Mouse (Mus musculus) frontal cortex, postnatal 36 days (tissue): ENCODE data around the gene Prm2.

ENCODE experiments used
- DNase-seq, 2 experiments: peaks; one replicate each; pipeline ENCODE4 v3.0.0; 2022; ENCODE audit warnings: low spot score in 2 of 2

Prm2 gene

GRCm38 (mm10) chr16:10776322-10776721 lies 19.6 kb downstream of the Prm2 start:
- no peak for DNase-seq

DNA sequence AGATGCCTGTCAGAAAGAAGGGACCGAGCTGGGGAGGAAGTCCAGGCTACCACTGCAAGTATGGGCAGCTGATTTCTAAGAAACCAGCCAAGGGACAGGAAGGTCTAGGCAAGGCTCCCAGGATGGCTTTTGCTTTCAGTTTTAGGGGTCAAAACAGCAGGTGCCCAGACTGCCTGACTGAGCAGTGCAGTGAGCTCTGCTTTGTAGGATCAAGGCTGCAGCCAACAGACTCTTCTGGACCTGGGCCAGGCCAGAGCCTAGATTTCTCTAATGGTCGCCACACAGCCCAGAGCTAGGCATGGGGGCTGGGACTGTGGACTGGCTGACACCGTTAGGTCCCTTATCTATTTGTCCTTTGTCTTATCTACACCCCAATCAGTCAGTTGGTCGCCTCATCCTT lies 21.2 kb downstream of the Prm2 start:
- no peak for DNase-seq

DNA sequence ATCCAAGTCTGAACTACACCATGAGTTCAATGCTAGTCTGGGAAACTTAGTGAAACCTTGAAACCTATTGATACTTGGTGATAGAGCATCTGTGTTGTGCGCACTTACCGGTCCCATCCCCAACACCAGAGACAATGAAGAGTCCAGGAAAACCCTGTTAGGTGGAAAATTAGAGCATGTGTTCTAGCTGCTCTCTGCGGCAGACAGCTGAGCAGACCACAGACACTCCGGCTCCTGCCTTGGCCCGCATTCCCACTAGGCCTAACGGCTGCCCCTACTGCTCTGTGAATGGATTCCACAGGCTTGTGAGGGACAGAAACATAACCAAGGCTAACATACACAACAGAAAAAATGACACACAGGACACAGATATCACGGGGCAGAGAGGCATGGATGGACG lies 22.4 kb downstream of the Prm2 start:
- no peak for DNase-seq

DNA sequence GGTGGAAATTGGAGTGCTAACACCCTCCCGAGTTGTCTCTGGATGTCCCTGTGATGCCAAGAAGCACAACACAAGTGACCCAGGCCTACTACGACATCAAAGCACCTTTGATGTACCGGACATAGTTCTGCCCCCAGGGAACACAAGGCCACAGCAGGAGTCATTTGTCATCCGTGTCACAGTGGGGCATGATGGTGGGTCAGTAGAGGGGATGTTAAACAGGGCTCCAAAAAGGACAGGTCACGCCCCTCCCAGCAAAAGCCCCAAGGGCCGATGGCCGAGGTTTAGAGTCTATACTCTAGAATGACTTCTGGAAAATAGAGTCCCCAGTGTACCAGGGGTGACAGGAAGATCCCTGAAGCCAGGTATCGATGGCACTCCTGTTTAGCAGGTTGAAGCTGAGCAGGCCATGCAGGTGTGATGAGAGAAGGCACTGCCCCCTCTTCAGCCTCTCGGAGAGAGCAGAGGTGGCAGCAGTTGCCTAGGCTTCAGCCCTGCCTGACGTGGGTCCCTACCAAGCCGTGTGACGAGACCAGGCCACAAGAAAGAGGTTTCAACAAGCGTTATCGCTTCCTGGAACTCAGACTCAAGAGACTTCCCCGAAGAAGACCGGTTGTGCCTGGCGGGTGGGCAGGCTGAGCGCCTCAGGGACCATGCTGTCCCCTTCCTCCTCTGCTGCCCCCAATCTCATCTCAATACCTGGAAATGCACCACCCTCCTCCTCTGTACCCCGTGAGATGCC lies 24.0 kb downstream of the Prm2 start:
- no peak for DNase-seq

- DNase-seq, result no peak
Measured at GRCm38 (mm10) chr16:10770531-10771325, 25.2 kb downstream of the Prm2 start.

DNA sequence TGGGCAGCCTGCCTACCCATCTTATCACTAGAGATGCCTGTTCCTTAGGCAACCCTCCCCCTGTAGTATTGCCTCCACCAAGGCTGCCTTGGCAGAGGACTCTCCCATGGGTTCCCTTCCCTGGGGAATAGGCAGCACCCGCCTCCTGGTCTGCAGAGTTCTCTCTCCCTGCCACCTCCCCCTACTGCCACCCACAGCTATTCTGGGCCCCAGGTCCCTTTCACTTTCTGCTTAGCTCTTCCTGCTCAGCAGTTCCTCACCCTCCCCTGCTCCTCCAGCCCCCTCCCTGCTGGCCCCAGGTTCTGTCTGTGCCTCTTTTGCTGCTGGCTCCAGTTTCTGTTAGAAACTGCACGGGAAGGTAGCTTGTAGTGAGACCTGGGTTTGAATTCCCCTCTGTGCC lies 26.3 kb downstream of the Prm2 start:
- peak; percentile 25 to 39 for DNase-seq

GRCm38 (mm10) chr16:10768821-10769220 lies 27.1 kb downstream of the Prm2 start:
- DNase-seq, result no peak

- peak; percentile 46 to 69 for DNase-seq
Measured at GRCm38 (mm10) chr16:10767158-10767557, 28.8 kb downstream of the Prm2 start.

GRCm38 (mm10) chr16:10764323-10764722 lies 31.6 kb downstream of the Prm2 start:
- DNase-seq, result no peak

DNA sequence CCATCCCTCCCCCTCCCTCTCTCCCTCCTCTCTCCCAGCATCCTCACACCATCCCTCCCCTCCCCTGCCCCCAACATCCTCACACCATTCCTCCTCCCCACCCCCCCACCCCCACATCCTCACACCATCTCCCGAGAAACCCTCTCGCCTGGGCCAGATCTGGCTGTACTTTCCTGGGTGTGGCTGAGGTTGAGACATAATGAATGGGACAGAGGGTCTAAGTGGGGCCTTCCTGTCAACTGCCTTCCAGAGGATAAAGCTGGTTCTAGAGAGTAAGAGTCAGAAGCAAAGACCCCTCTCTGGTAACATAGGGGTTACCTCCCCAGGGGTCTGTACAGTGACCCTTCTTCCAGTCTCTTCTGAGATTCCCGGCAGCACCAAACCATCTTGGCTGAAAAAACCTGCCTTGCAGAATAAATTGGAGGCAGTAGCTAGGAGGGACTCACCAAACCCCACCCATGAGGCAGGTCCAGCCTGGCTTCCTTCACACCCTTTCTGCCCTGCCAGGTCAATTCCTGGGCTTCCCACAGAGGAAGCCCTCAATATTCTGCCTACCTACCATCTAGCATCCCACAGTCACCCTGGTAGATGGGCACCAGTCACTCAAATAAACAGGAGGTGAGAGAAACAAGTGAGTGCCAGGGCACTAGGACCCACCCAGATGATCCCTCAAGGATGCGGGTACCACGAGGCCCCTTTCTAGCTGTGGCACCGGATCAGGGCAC lies 32.2 kb downstream of the Prm2 start:
- DNase-seq, result no peak

GRCm38 (mm10) chr16:10762569-10763180 lies 33.3 kb downstream of the Prm2 start:
- no peak for DNase-seq

DNA sequence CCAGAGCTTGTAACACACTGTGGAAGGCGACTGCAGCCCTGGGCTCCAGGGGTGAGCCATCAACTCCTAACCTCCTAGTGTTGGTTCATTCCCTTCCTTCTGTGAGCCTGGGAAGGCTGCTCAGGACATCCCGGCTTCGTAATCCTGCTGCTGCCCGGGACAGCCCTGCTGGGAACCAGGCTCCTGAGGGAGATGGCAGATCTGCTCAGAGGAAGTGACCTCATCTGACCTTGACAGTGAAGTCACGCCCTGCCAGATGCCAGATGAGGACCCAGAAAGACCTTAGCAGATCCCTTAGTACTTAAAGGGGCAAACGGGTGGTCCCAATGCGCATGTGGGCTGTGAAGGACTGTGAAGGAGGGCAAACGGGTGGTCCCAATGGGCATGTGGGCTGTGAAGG lies 34.8 kb downstream of the Prm2 start:
- no peak for DNase-seq

DNA sequence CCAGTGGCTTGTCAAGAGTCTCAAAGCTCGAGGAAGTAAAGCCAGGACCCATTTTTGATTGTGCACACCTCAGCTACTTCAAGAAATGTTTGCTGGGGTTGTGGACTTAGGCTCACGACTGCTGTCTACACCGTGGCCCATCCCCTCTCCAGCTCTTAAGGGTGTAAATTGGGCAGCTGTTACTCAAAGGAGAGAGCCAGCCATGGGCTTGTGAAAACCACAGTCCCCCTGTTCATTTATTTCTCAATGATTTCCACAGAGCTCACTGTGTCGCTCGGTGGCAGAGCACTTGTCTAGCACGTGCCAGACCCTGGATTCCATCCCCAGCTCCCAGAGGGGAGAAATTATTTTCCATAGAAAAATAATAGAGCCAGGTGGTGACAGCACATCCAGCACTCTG lies 39.8 kb downstream of the Prm2 start:
- no peak for DNase-seq

DNA sequence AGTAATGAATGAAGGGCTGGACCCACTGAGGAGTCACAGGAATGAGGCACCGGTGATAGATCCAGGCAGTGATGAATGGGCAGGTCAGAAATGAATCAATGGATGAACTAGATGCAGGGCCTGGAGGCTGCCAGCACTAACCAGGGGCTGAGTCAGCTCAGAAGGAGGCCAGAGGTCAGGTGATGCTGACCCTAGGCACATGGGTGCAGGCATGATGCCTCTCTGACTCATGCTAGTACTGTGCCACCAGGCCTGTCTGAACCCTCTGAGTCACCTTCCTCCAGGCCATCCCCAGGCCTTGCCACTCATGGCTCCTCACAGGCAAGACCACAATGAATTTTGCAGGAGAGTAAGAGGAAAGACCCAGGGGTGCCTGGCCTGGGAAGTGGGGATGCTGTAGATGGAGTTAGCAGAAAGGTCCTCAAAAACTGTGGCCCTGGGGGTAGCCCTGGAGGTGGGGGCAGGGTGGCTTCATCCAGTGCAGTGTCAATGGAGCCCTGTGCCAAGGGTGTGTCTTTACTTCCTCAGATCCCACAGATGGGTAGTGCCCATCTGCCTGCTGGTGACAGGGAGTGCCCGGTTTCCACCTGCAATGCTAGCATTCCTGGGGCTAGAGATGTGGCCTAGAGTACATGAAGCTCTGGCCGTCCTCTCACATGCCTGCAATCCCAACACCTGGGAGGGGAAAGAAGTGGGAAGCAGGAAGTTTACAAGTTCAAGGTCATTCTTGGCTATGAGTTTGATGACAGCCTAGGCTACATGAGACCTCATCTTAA lies 41.2 kb downstream of the Prm2 start:
- DNase-seq, result no peak

DNA sequence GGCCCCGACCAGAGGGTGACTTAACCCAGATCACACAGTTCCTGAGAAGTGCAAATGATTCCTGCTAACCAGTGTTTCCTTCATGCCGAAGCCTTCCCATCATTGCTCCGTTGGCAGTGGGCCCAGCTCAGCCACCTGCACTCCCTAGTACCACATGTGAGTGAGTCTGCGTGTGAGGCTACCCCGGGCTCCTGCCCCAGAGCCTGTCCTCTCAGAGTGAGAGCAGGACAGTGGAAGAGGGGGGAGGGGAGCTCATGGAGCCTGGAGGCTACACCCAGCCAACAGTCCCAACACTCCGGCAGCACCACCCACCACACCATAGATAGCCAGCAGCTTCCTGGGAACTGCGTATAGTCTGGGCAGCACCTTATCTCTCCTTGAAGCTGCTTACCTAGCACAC lies 46.1 kb downstream of the Prm2 start:
- peak; percentile 13 to 20 for DNase-seq

- no peak for DNase-seq
Measured at GRCm38 (mm10) chr16:10749226-10749625, 46.7 kb downstream of the Prm2 start.
